Mouse (Mus musculus) heart, postnatal 36 days (tissue): ENCODE measurements around the gene Tbx6. TPM values are rescaled to one million over a fixed set of nuclear protein-coding genes. Genes with fewer than 3 reads are reported as not detected.

ENCODE experiments used
- total RNA-seq, 2 experiments: library from RNA; stranded (reverse); gene quantifications; 2 replicates each; pipeline ENCODE4 v1.2.3; 2021

Gene Tbx6
- total RNA-seq, 2 experiments from 2014 or later: 0.24 to 0.44 TPM

Other genes with a start within 250 kb of the Tbx6 start
- 100 to 1,000 TPM; 156 to 157 TPM for gene Eif3c, start 215.1 kb upstream of the Tbx6 start, total RNA-seq
- under 1 TPM; 0.41 to 0.53 TPM for gene Apobr, start 196.5 kb upstream of the Tbx6 start, total RNA-seq
- gene Cln3, start 195.7 kb upstream of the Tbx6 start, total RNA-seq: 10 to 100 TPM; 14.8 to 16.3 TPM
- not detected for gene Il27, start 186.5 kb upstream of the Tbx6 start, total RNA-seq
- gene Nupr1, start 150.6 kb upstream of the Tbx6 start, total RNA-seq: 1 to 10 TPM; 7.2 to 9.9 TPM
- gene Sgf29, start 132.2 kb upstream of the Tbx6 start, total RNA-seq: 10 to 100 TPM; 21.8 to 25.2 TPM
- 10 to 100 TPM; 30.3 to 43.0 TPM for gene Sult1a1, start 105.1 kb upstream of the Tbx6 start, total RNA-seq
- 10 to 100 TPM; 47.0 to 60.8 TPM for gene Bola2, start 86.1 kb upstream of the Tbx6 start, total RNA-seq
- gene Slx1b, start 85.7 kb upstream of the Tbx6 start, total RNA-seq: 1 to 10 TPM; 4.4 to 5.9 TPM
- 1 to 10 TPM; 7.8 to 9.9 TPM for gene Coro1a, start 73.7 kb upstream of the Tbx6 start, total RNA-seq
- gene Mapk3, start 21.9 kb upstream of the Tbx6 start, total RNA-seq: 10 to 100 TPM; 61.0 to 62.2 TPM
- 1 to 10 TPM; 1.6 TPM for gene Gdpd3, start 15.1 kb upstream of the Tbx6 start, total RNA-seq
- 100 to 1,000 TPM in 1 of 2 experiments, 10 to 100 TPM in 1; 91.4 to 110 TPM for gene Ypel3, start 4.5 kb upstream of the Tbx6 start, total RNA-seq
- 10 to 100 TPM; 36.1 to 36.5 TPM for gene Ppp4c, start 11.0 kb downstream of the Tbx6 start, total RNA-seq
- gene Fam57b, start 16.2 kb downstream of the Tbx6 start, total RNA-seq: 1 to 10 TPM; 8.2 to 9.7 TPM
- not detected for gene 4930451I11Rik, start 50.2 kb downstream of the Tbx6 start, total RNA-seq
- not detected for gene Doc2a, start 65.9 kb downstream of the Tbx6 start, total RNA-seq
- gene Hirip3, start 80.5 kb downstream of the Tbx6 start, total RNA-seq: 1 to 10 TPM; 6.1 to 6.6 TPM
- 10 to 100 TPM; 21.2 to 21.8 TPM for gene Ino80e, start 80.9 kb downstream of the Tbx6 start, total RNA-seq
- gene Taok2, start 103.2 kb downstream of the Tbx6 start, total RNA-seq: 10 to 100 TPM; 39.5 to 43.2 TPM
- 10 to 100 TPM in 1 of 2 experiments, 1 to 10 TPM in 1; 9.5 to 11.5 TPM for gene Tmem219, start 141.4 kb downstream of the Tbx6 start, total RNA-seq
- 1 to 10 TPM; 5.4 to 7.4 TPM for gene Kctd13, start 147.4 kb downstream of the Tbx6 start, total RNA-seq
- not detected for gene Asphd1, start 168.1 kb downstream of the Tbx6 start, total RNA-seq
- 1 to 10 TPM; 6.4 to 10.0 TPM for gene Sez6l2, start 169.1 kb downstream of the Tbx6 start, total RNA-seq
- gene Cdipt, start 194.4 kb downstream of the Tbx6 start, total RNA-seq: 10 to 100 TPM; 52.2 to 55.4 TPM
- under 1 TPM; 0.31 to 0.65 TPM for gene Cdiptos, start 194.6 kb downstream of the Tbx6 start, total RNA-seq
- 10 to 100 TPM; 53.5 to 57.7 TPM for gene Mvp, start 233.1 kb downstream of the Tbx6 start, total RNA-seq
- not detected for gene Pagr1b, start 235.0 kb downstream of the Tbx6 start, total RNA-seq
- gene Pagr1a, start 235.9 kb downstream of the Tbx6 start, total RNA-seq: 10 to 100 TPM in 1 of 2 experiments, not detected in 1; 11.8 TPM
- 10 to 100 TPM; 25.2 to 28.6 TPM for gene Gm42742, start 239.6 kb downstream of the Tbx6 start, total RNA-seq
- gene Prrt2, start 239.7 kb downstream of the Tbx6 start, total RNA-seq: 1 to 10 TPM in 1 of 2 experiments, under 1 TPM in 1; 0.57 to 1.2 TPM
- gene Maz, start 245.6 kb downstream of the Tbx6 start, total RNA-seq: 10 to 100 TPM; 66.5 to 71.5 TPM